Mouse (Mus musculus): Measurements from ENCODE around the gene Zfp664. TPM values are rescaled to one million over a fixed set of nuclear protein-coding genes. Genes with fewer than 3 reads are reported as not detected.

Gene Zfp664
- polyA plus RNA-seq (2016; fragmentation: Nextera tagmentation; extraction: Ambion mirVana) = 116 and 118 TPM in 2 replicates

GRCm38 (mm10) chr5:124862013-124862866 lies at the start of gene Zfp664, which contains the start of gene Ccdc92:
Zfp664 (plus strand) TSS chr5:124862691.
Ccdc92 (minus strand) TSS chr5:124862424.
- H3K9me3 ChIP-seq = no peaks in the 10 kb centered on the region
- peaks cover 3% of the 10 kb centered on the region; the same call in 1 of the 2 replicates for H3K36me3 ChIP-seq
- peaks cover 20% of the 10 kb centered on the region for H3K27me3 ChIP-seq
- ATAC-seq (ENCODE audit: insufficient number of reproducible peaks, insufficient read depth, low FRiP score, low TSS enrichment) = peak; percentile 89
- H3K27ac ChIP-seq = peak within 1 kb of the TSS; percentile 93
- peak within 1 kb of the TSS; percentile 98 for H3K4me2 ChIP-seq (replicated peaks)
- peak within 1 kb of the TSS; percentile 97 for H3K4me3 ChIP-seq
- WGBS = under 1% methylated on average over 92 of the region's 103 CpGs
- H3K4me1 ChIP-seq = peaks cover 20% of the 10 kb centered on the region
- peak within 1 kb of the TSS; percentile 96 for H3K9ac ChIP-seq

- H3K9ac ChIP-seq = no peak overlapping the region
- H3K4me3 ChIP-seq = no peak overlapping the region
- no peak for ATAC-seq (ENCODE audit: insufficient number of reproducible peaks, insufficient read depth, low FRiP score, low TSS enrichment)
- no peaks in the 10 kb centered on the region for H3K27me3 ChIP-seq
- no peak overlapping the region for H3K27ac ChIP-seq
- no peaks in the 10 kb centered on the region for H3K9me3 ChIP-seq
- WGBS = 56% methylated on average over 5 of the region's 5 CpGs
- H3K4me1 ChIP-seq = no peaks in the 10 kb centered on the region
- H3K36me3 ChIP-seq = no peaks in the 10 kb centered on the region
- H3K4me2 ChIP-seq (replicated peaks) = no peak overlapping the region
Measured at GRCm38 (mm10) chr5:124814797-124815196, 47.7 kb upstream of the Zfp664 start.

GRCm38 (mm10) chr5:124817050-124817449 lies 45.4 kb upstream of the Zfp664 start:
- WGBS = 81% methylated on average over 15 of the region's 15 CpGs
- H3K9me3 ChIP-seq = no peaks in the 10 kb centered on the region

GRCm38 (mm10) chr5:124822128-124822894 lies 40.2 kb upstream of the Zfp664 start:
- H3K4me3 ChIP-seq = no peak overlapping the region
- ATAC-seq (ENCODE audit: insufficient number of reproducible peaks, insufficient read depth, low FRiP score, low TSS enrichment) = no peak
- H3K9ac ChIP-seq = no peak overlapping the region
- H3K4me2 ChIP-seq (replicated peaks) = no peak overlapping the region
- 0 out of 2 replicates have a peak, but pooled peaks cover 4% of the 10 kb centered on the region for H3K4me1 ChIP-seq
- 74% methylated on average over 18 of the region's 18 CpGs for WGBS
- no peaks in the 10 kb centered on the region for H3K36me3 ChIP-seq
- no peaks in the 10 kb centered on the region for H3K27me3 ChIP-seq
- H3K9me3 ChIP-seq = no peaks in the 10 kb centered on the region
- 0 out of 2 replicates have a peak overlapping the region, but pooled peaks have one; percentile 20 for H3K27ac ChIP-seq

More at GRCm38 (mm10) chr5:124817050-124817449, 45.4 kb upstream of the Zfp664 start:
- Histone ChIP-seq H3K27ac (no peak overlapping the region), H3K9ac (no peak overlapping the region), H3K4me3 (no peak overlapping the region), H3K4me1 (no peaks in the 10 kb centered on the region), H3K27me3 (no peaks in the 10 kb centered on the region), H3K4me2 (replicated peaks) (no peak overlapping the region), H3K36me3 (no peaks in the 10 kb centered on the region)
- no peak for ATAC-seq (ENCODE audit: insufficient number of reproducible peaks, insufficient read depth, low FRiP score, low TSS enrichment)

GRCm38 (mm10) chr5:124830331-124830730 lies 32.2 kb upstream of the Zfp664 start:
- no peaks in the 10 kb centered on the region for H3K9me3 ChIP-seq
- no peak for ATAC-seq (ENCODE audit: insufficient number of reproducible peaks, insufficient read depth, low FRiP score, low TSS enrichment)
- no peak overlapping the region for H3K9ac ChIP-seq
- H3K4me1 ChIP-seq = no peaks in the 10 kb centered on the region
- no peak overlapping the region for H3K27ac ChIP-seq
- WGBS = 91% methylated on average over 12 of the region's 12 CpGs
- no peak overlapping the region for H3K4me3 ChIP-seq
- peaks cover 5% of the 10 kb centered on the region; the same call in 1 of the 2 replicates for H3K36me3 ChIP-seq
- H3K4me2 ChIP-seq (replicated peaks) = no peak overlapping the region
- no peaks in the 10 kb centered on the region for H3K27me3 ChIP-seq

- H3K9me3 ChIP-seq = no peaks in the 10 kb centered on the region
- no peak overlapping the region for H3K4me2 ChIP-seq (replicated peaks)
- no peaks in the 10 kb centered on the region for H3K4me1 ChIP-seq
- no peaks in the 10 kb centered on the region for H3K27me3 ChIP-seq
- H3K27ac ChIP-seq = no peak overlapping the region
- no peak for ATAC-seq (ENCODE audit: insufficient number of reproducible peaks, insufficient read depth, low FRiP score, low TSS enrichment)
- 95% methylated on average over 15 of the region's 15 CpGs for WGBS
- H3K4me3 ChIP-seq = no peak overlapping the region
- peaks cover 16% of the 10 kb centered on the region for H3K36me3 ChIP-seq
- H3K9ac ChIP-seq = no peak overlapping the region
Measured at GRCm38 (mm10) chr5:124835218-124835617, 27.3 kb upstream of the Zfp664 start.

- no peak overlapping the region for H3K9ac ChIP-seq
- no peak overlapping the region for H3K4me3 ChIP-seq
- H3K27me3 ChIP-seq = no peaks in the 10 kb centered on the region
- H3K4me2 ChIP-seq (replicated peaks) = no peak overlapping the region
- no peaks in the 10 kb centered on the region for H3K4me1 ChIP-seq
- ATAC-seq (ENCODE audit: insufficient number of reproducible peaks, insufficient read depth, low FRiP score, low TSS enrichment) = no peak
- 91% methylated on average over 10 of the region's 10 CpGs for WGBS
- H3K36me3 ChIP-seq = peaks cover 16% of the 10 kb centered on the region
- H3K27ac ChIP-seq = no peak overlapping the region
- no peaks in the 10 kb centered on the region for H3K9me3 ChIP-seq
Measured at GRCm38 (mm10) chr5:124836075-124836474, 26.4 kb upstream of the Zfp664 start.

- Histone ChIP-seq H3K36me3 (peaks cover 16% of the 10 kb centered on the region), H3K9me3 (no peaks in the 10 kb centered on the region), H3K27ac (no peak overlapping the region), H3K4me1 (no peaks in the 10 kb centered on the region), H3K27me3 (no peaks in the 10 kb centered on the region), H3K4me3 (no peak overlapping the region), H3K9ac (no peak overlapping the region), H3K4me2 (replicated peaks) (no peak overlapping the region)
- ATAC-seq (ENCODE audit: insufficient number of reproducible peaks, insufficient read depth, low FRiP score, low TSS enrichment) = no peak
- WGBS = 69% methylated on average over 4 of the region's 4 CpGs
Measured at GRCm38 (mm10) chr5:124836621-124837020, 25.9 kb upstream of the Zfp664 start.

GRCm38 (mm10) chr5:124840202-124840601 lies 22.3 kb upstream of the Zfp664 start:
- no peak overlapping the region for H3K27ac ChIP-seq
- no peaks in the 10 kb centered on the region for H3K4me1 ChIP-seq
- no peaks in the 10 kb centered on the region for H3K9me3 ChIP-seq
- H3K9ac ChIP-seq = no peak overlapping the region
- no peak overlapping the region for H3K4me3 ChIP-seq
- no peak overlapping the region for H3K4me2 ChIP-seq (replicated peaks)
- H3K36me3 ChIP-seq = peaks cover 12% of the 10 kb centered on the region
- no peaks in the 10 kb centered on the region for H3K27me3 ChIP-seq
- 77% methylated on average over 7 of the region's 7 CpGs for WGBS
- ATAC-seq (ENCODE audit: insufficient number of reproducible peaks, insufficient read depth, low FRiP score, low TSS enrichment) = no peak

- WGBS = 82% methylated on average over 2 of the region's 2 CpGs
- Histone ChIP-seq H3K36me3 (peaks cover 8% of the 10 kb centered on the region), H3K9me3 (no peaks in the 10 kb centered on the region), H3K27ac (no peak overlapping the region), H3K4me1 (no peaks in the 10 kb centered on the region), H3K4me3 (no peak overlapping the region), H3K27me3 (no peaks in the 10 kb centered on the region), H3K4me2 (replicated peaks) (no peak overlapping the region), H3K9ac (no peak overlapping the region)
- no peak for ATAC-seq (ENCODE audit: insufficient number of reproducible peaks, insufficient read depth, low FRiP score, low TSS enrichment)
Measured at GRCm38 (mm10) chr5:124840669-124841068, 21.8 kb upstream of the Zfp664 start.

- H3K4me2 ChIP-seq (replicated peaks) = no peak overlapping the region
- H3K27ac ChIP-seq = no peak overlapping the region
- WGBS = 84% methylated on average over 8 of the region's 8 CpGs
- no peak overlapping the region for H3K9ac ChIP-seq
- H3K9me3 ChIP-seq = no peaks in the 10 kb centered on the region
- 0 out of 2 replicates have a peak, but pooled peaks cover 4% of the 10 kb centered on the region for H3K36me3 ChIP-seq
- H3K4me3 ChIP-seq = no peak overlapping the region
- peaks cover 10% of the 10 kb centered on the region; the same call in 1 of the 2 replicates for H3K4me1 ChIP-seq
- ATAC-seq (ENCODE audit: insufficient number of reproducible peaks, insufficient read depth, low FRiP score, low TSS enrichment) = no peak
- H3K27me3 ChIP-seq = no peaks in the 10 kb centered on the region
Measured at GRCm38 (mm10) chr5:124843386-124843785, 19.1 kb upstream of the Zfp664 start.

All from embryonic facial prominence, embryonic 12.5 days (tissue).